Mouse (Mus musculus): ENCODE results near the gene Gm5152. TPM values are rescaled to one million over a fixed set of nuclear protein-coding genes. Genes with fewer than 3 reads are reported as not detected.
"Not testable (repeated sequence)": the region's sequence is repeated elsewhere in the genome, so short reads cannot be mapped to it uniquely, and the experiment has no call there.

Gene Gm5152
- not detected in 2 replicates for polyA plus RNA-seq (2015; fragmentation: Nextera tagmentation; extraction: Ambion mirVana)

GRCm38 (mm10) chr5:10246426-10246825, at the start of gene Gm5152:
Gene Gm5152 (minus strand): TSS chr5:10246526.
- not testable (repeated sequence) for H3K4me1 ChIP-seq (ENCODE audit: control insufficient read depth, low read depth, low read length); H3K27ac ChIP-seq (ENCODE audit: low read length); ATAC-seq (ENCODE audit: low read depth); H3K36me3 ChIP-seq (ENCODE audit: control insufficient read depth, insufficient read depth); H3K4me2 ChIP-seq (ENCODE audit: low read depth, low read length); H3K9ac ChIP-seq (ENCODE audit: low read depth, low read length); H3K27me3 ChIP-seq (ENCODE audit: control insufficient read depth, insufficient read depth, low read depth, low read length); H3K9me3 ChIP-seq (replicated peaks; ENCODE audit: control insufficient read depth, low read length); H3K4me3 ChIP-seq (ENCODE audit: low read depth, low read length)
- whole genome bisulfite sequencing (ENCODE audit: insufficient replicate concordance) = no CpG with 5 or more reads among the region's 1 CpGs

GRCm38 (mm10) chr5:10254768-10255167, 8.4 kb upstream of the Gm5152 start:
- ATAC-seq (ENCODE audit: low read depth); H3K9ac ChIP-seq (ENCODE audit: low read depth, low read length); H3K27me3 ChIP-seq (ENCODE audit: control insufficient read depth, insufficient read depth, low read depth, low read length); H3K4me3 ChIP-seq (ENCODE audit: low read depth, low read length); H3K27ac ChIP-seq (ENCODE audit: low read length); H3K36me3 ChIP-seq (ENCODE audit: control insufficient read depth, insufficient read depth); H3K4me2 ChIP-seq (ENCODE audit: low read depth, low read length); H3K9me3 ChIP-seq (replicated peaks; ENCODE audit: control insufficient read depth, low read length); H3K4me1 ChIP-seq (ENCODE audit: control insufficient read depth, low read depth, low read length): not testable (repeated sequence)
- whole genome bisulfite sequencing (ENCODE audit: insufficient replicate concordance) = 56% methylated on average over 1 of the region's 1 CpGs

- ATAC-seq (ENCODE audit: low read depth); H3K4me1 ChIP-seq (ENCODE audit: control insufficient read depth, low read depth, low read length); H3K4me2 ChIP-seq (ENCODE audit: low read depth, low read length); H3K27ac ChIP-seq (ENCODE audit: low read length); H3K27me3 ChIP-seq (ENCODE audit: control insufficient read depth, insufficient read depth, low read depth, low read length); H3K4me3 ChIP-seq (ENCODE audit: low read depth, low read length); H3K36me3 ChIP-seq (ENCODE audit: control insufficient read depth, insufficient read depth); H3K9ac ChIP-seq (ENCODE audit: low read depth, low read length); H3K9me3 ChIP-seq (replicated peaks; ENCODE audit: control insufficient read depth, low read length): not testable (repeated sequence)
Observed at GRCm38 (mm10) chr5:10245770-10246169, 556 bp downstream of the Gm5152 start.

GRCm38 (mm10) chr5:10240436-10240835, 5.9 kb downstream of the Gm5152 start:
- H3K36me3 ChIP-seq (ENCODE audit: control insufficient read depth, insufficient read depth); H3K4me1 ChIP-seq (ENCODE audit: control insufficient read depth, low read depth, low read length); H3K9me3 ChIP-seq (replicated peaks; ENCODE audit: control insufficient read depth, low read length); H3K4me2 ChIP-seq (ENCODE audit: low read depth, low read length); H3K27ac ChIP-seq (ENCODE audit: low read length); H3K4me3 ChIP-seq (ENCODE audit: low read depth, low read length); H3K27me3 ChIP-seq (ENCODE audit: control insufficient read depth, insufficient read depth, low read depth, low read length); ATAC-seq (ENCODE audit: low read depth); H3K9ac ChIP-seq (ENCODE audit: low read depth, low read length): not testable (repeated sequence)
- WGBS (ENCODE audit: insufficient replicate concordance) = 60% methylated on average over 3 of the region's 3 CpGs

- Histone ChIP-seq H3K9me3 (replicated peaks; ENCODE audit: control insufficient read depth, low read length) (no peaks in the 10 kb centered on the region), H3K4me1 (ENCODE audit: control insufficient read depth, low read depth, low read length) (no peaks in the 10 kb centered on the region), H3K36me3 (ENCODE audit: control insufficient read depth, insufficient read depth) (no peaks in the 10 kb centered on the region), H3K27me3 (ENCODE audit: control insufficient read depth, insufficient read depth, low read depth, low read length) (no peaks in the 10 kb centered on the region), H3K4me2 (ENCODE audit: low read depth, low read length) (no peak overlapping the region), H3K27ac (ENCODE audit: low read length) (no peak overlapping the region), H3K4me3 (ENCODE audit: low read depth, low read length) (no peak overlapping the region), H3K9ac (ENCODE audit: low read depth, low read length) (no peak overlapping the region)
- no peak for ATAC-seq (ENCODE audit: low read depth)
Observed at GRCm38 (mm10) chr5:10220317-10220716, 26.0 kb downstream of the Gm5152 start.

GRCm38 (mm10) chr5:10203067-10203466, 43.3 kb downstream of the Gm5152 start:
- H3K27ac ChIP-seq (ENCODE audit: low read length) = no peak overlapping the region
- no peak for ATAC-seq (ENCODE audit: low read depth)
- WGBS (ENCODE audit: insufficient replicate concordance) = 80% methylated on average over 1 of the region's 1 CpGs

GRCm38 (mm10) chr5:10196880-10197279, 49.4 kb downstream of the Gm5152 start:
- no peak overlapping the region for H3K27ac ChIP-seq (ENCODE audit: low read length)
- 46% methylated on average over 1 of the region's 1 CpGs for WGBS (ENCODE audit: insufficient replicate concordance)
- no peak overlapping the region for H3K4me2 ChIP-seq (ENCODE audit: low read depth, low read length)
- no peak for ATAC-seq (ENCODE audit: low read depth)
- H3K36me3 ChIP-seq (ENCODE audit: control insufficient read depth, insufficient read depth) = no peaks in the 10 kb centered on the region
- no peaks in the 10 kb centered on the region for H3K27me3 ChIP-seq (ENCODE audit: control insufficient read depth, insufficient read depth, low read depth, low read length)
- H3K9me3 ChIP-seq (replicated peaks; ENCODE audit: control insufficient read depth, low read length) = no peaks in the 10 kb centered on the region
- H3K4me1 ChIP-seq (ENCODE audit: control insufficient read depth, low read depth, low read length) = no peaks in the 10 kb centered on the region
- no peak overlapping the region for H3K4me3 ChIP-seq (ENCODE audit: low read depth, low read length)
- H3K9ac ChIP-seq (ENCODE audit: low read depth, low read length) = no peak overlapping the region

More at GRCm38 (mm10) chr5:10203067-10203466, 43.3 kb downstream of the Gm5152 start:
- H3K36me3 ChIP-seq (ENCODE audit: control insufficient read depth, insufficient read depth) = no peaks in the 10 kb centered on the region
- no peak overlapping the region for H3K4me3 ChIP-seq (ENCODE audit: low read depth, low read length)
- no peaks in the 10 kb centered on the region for H3K9me3 ChIP-seq (replicated peaks; ENCODE audit: control insufficient read depth, low read length)
- H3K4me2 ChIP-seq (ENCODE audit: low read depth, low read length) = no peak overlapping the region
- H3K4me1 ChIP-seq (ENCODE audit: control insufficient read depth, low read depth, low read length) = no peaks in the 10 kb centered on the region
- no peaks in the 10 kb centered on the region for H3K27me3 ChIP-seq (ENCODE audit: control insufficient read depth, insufficient read depth, low read depth, low read length)
- H3K9ac ChIP-seq (ENCODE audit: low read depth, low read length) = no peak overlapping the region

Measured in liver, embryonic 16.5 days (tissue).